Mouse (Mus musculus): ENCODE data around the gene Nfasc.

GRCm38 (mm10) chr1:132528071-132528470 is 213.5 kb downstream of the Nfasc start:
- TF ChIP-seq CTCF (IDR thresholded peaks at IDR 0.05; ENCODE audit: control insufficient read depth, insufficient read depth, low read length), result no peak
- TF ChIP-seq POLR2A (IDR thresholded peaks at IDR 0.05; ENCODE audit: borderline replicate concordance, control insufficient read depth, low read depth, low read length), result no peak
